Mouse (Mus musculus): ENCODE data around the gene Ccni. TPM values are rescaled to one million over a fixed set of nuclear protein-coding genes. Genes with fewer than 3 reads are reported as not detected.
A peak's percentile ranks its signal among the peaks of the same experiment; 100 is the strongest.

The Ccni gene
- total and polyA plus RNA-seq, 3 experiments, result 34.7 to 91.6 (median 82.1) TPM

DNA sequence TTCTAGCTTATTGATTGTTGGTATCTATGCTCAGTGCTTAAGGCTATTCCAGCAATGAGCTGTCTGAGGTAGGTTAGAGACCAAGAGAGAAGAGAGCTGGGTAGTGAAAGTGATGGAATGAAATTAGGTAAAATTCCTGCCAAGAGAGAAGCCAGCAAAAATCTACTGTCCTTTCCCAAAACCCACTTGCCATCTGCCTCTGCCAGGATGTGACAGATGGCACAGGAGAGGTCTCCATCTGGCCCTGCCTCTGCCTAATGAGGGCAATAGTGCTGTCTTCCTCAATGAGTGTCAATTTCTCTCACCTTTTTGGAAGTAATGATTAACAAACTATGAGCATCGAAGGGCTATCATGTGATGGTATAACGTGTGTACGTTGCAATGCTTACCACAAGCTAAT, 29.6 kb upstream of the Ccni start:
- Histone ChIP-seq H3K9ac (ENCODE audit: insufficient read depth, low read depth) (no peak overlapping the region), H3K36me3 (replicated peaks in 1 of 2; ENCODE audit: control insufficient read depth in 1 of 2, insufficient read depth in 1 of 2, low read length in 1 of 2) (no peaks in the 10 kb centered on the region), H3K4me2 (ENCODE audit: insufficient read depth, low read depth, poor library complexity, severe bottlenecking) (no peak overlapping the region), H3K27me3 (replicated peaks) (peaks cover 1% of the 10 kb centered on the region), H3K4me1 (ENCODE audit: control insufficient read depth in 1 of 2, insufficient read depth in 2 of 2) (peaks cover 13 to 24% of the 10 kb centered on the region in 2 experiments), H3K9me3 (replicated peaks; ENCODE audit: low read length) (no peaks in the 10 kb centered on the region), H3K4me3 (replicated peaks in 1 of 3; ENCODE audit: low read depth in 2 of 3, low read length in 2 of 3, poor library complexity in 1 of 3) (no peak overlapping the region), H3K79me2 (replicated peaks; ENCODE audit: control insufficient read depth, extremely low read depth, insufficient read depth, poor library complexity, severe bottlenecking) (no peaks in the 10 kb centered on the region), H3K27ac (ENCODE audit: insufficient read depth, low read depth) (no peak overlapping the region)
- in situ Hi-C loops (cut with MboI; ENCODE audit: low pct_ligation_motif_present, low pct_unique_long_range_greater_than_20kb, low sequenced_read_pairs) (no loop called here), dilution Hi-C loops (cut with MboI; ENCODE audit: extremely low pct_ligation_motif_present, extremely low pct_unique_long_range_greater_than_20kb, low sequenced_read_pairs) (no loop called here)
- TF ChIP-seq CHD2 (IDR thresholded peaks at IDR 0.05; ENCODE audit: low read length) (no peak), MEF2A (IDR thresholded peaks at IDR 0.05; ENCODE audit: borderline replicate concordance, low read depth, low read length) (no peak), RAD21 (IDR thresholded peaks at IDR 0.05; ENCODE audit: low read depth, low read length) (no peak), NELFE (IDR thresholded peaks at IDR 0.05; ENCODE audit: low read depth, low read length) (no peak), MXI1 (IDR thresholded peaks at IDR 0.05; ENCODE audit: low read depth, low read length) (no peak), BHLHE40 (IDR thresholded peaks at IDR 0.05; ENCODE audit: low read depth, low read length) (no peak), ZNF384 (IDR thresholded peaks at IDR 0.05; ENCODE audit: low read depth, low read length) (no peak), EP300 (IDR thresholded peaks at IDR 0.05; ENCODE audit: low read length) (no peak)
- DNase-seq (ENCODE audit: extremely low read depth), result no peak

DNA sequence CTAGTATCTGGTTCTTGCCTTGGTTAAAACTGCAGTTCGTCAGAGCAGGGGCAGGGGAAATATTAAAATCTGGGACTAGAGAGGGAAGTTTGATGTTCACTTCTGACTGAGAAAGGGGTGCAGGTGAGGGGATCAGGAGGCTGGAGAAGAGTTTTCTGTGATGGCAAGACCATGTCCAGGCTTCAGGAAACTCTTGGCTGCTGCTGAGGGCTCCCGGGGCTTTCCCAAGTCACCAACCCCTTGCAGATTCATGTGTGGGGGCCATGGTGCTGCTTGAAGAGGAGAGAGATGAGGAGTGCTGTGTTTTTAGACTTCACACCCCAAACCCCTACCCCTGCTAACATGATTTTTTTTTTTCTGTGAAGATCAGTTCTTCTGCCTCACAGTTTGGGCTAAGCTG, 28.3 kb upstream of the Ccni start:
- Histone ChIP-seq H3K4me2 (ENCODE audit: insufficient read depth, low read depth, poor library complexity, severe bottlenecking) (peak overlapping the region; percentile 71), H3K27me3 (replicated peaks) (peaks cover 1% of the 10 kb centered on the region), H3K79me2 (replicated peaks; ENCODE audit: control insufficient read depth, extremely low read depth, insufficient read depth, poor library complexity, severe bottlenecking) (no peaks in the 10 kb centered on the region), H3K36me3 (replicated peaks in 1 of 2; ENCODE audit: control insufficient read depth in 1 of 2, insufficient read depth in 1 of 2, low read length in 1 of 2) (no peaks in the 10 kb centered on the region), H3K9ac (ENCODE audit: insufficient read depth, low read depth) (0 out of 2 replicates have a peak overlapping the region, but pooled peaks have one; percentile 15), H3K9me3 (replicated peaks; ENCODE audit: low read length) (no peaks in the 10 kb centered on the region), H3K4me3 (replicated peaks in 1 of 3; ENCODE audit: low read depth in 2 of 3, low read length in 2 of 3, poor library complexity in 1 of 3) (no peak overlapping the region), H3K4me1 (ENCODE audit: control insufficient read depth in 1 of 2, insufficient read depth in 2 of 2) (peaks cover 13 to 25% of the 10 kb centered on the region in 2 experiments), H3K27ac (ENCODE audit: insufficient read depth, low read depth) (peak overlapping the region; percentile 15; the same call in 1 of the 2 replicates)
- dilution Hi-C loops (cut with MboI; ENCODE audit: extremely low pct_ligation_motif_present, extremely low pct_unique_long_range_greater_than_20kb, low sequenced_read_pairs), result no loop called here
- DNase-seq (ENCODE audit: extremely low read depth), result no peak
- no peak for TF ChIP-seq USF2 (conservative IDR thresholded peaks at IDR 0.05; ENCODE audit: low read depth, low read length)
- no peak for TF ChIP-seq E2F4 (IDR thresholded peaks at IDR 0.05; ENCODE audit: insufficient replicate concordance, low read depth, low read length)
- no peak for TF ChIP-seq USF1 (IDR thresholded peaks at IDR 0.05; ENCODE audit: low read depth, low read length)
- no peak for TF ChIP-seq JUN (IDR thresholded peaks at IDR 0.05; ENCODE audit: insufficient read depth, low read depth, low read length)
- TF ChIP-seq MYC (IDR thresholded peaks at IDR 0.05; ENCODE audit: low read depth, low read length), result no peak
- no peak for TF ChIP-seq CHD2 (IDR thresholded peaks at IDR 0.05; ENCODE audit: low read length)
- TF ChIP-seq SMC3 (IDR thresholded peaks at IDR 0.05; ENCODE audit: low read depth, low read length), result no peak
- no peak for TF ChIP-seq MAX (IDR thresholded peaks at IDR 0.05; ENCODE audit: low read length)
- TF ChIP-seq JUND (conservative IDR thresholded peaks at IDR 0.05; ENCODE audit: low read depth, low read length), result no peak
- no peak for TF ChIP-seq MAZ (IDR thresholded peaks at IDR 0.05; ENCODE audit: low read depth, low read length)
- TF ChIP-seq HCFC1 (IDR thresholded peaks at IDR 0.05; ENCODE audit: low read depth, low read length), result no peak
- in situ Hi-C loops (cut with MboI; ENCODE audit: low pct_ligation_motif_present, low pct_unique_long_range_greater_than_20kb, low sequenced_read_pairs), result loop anchor here (5.0 kb wide), 1 partner anchor 33 kb away; the partner anchor contains the start of gene Ccng2

Measured in CH12.LX (cell line).